Mouse (Mus musculus): Measurements from ENCODE around the gene Dnajc7.

Gene Dnajc7

DNA sequence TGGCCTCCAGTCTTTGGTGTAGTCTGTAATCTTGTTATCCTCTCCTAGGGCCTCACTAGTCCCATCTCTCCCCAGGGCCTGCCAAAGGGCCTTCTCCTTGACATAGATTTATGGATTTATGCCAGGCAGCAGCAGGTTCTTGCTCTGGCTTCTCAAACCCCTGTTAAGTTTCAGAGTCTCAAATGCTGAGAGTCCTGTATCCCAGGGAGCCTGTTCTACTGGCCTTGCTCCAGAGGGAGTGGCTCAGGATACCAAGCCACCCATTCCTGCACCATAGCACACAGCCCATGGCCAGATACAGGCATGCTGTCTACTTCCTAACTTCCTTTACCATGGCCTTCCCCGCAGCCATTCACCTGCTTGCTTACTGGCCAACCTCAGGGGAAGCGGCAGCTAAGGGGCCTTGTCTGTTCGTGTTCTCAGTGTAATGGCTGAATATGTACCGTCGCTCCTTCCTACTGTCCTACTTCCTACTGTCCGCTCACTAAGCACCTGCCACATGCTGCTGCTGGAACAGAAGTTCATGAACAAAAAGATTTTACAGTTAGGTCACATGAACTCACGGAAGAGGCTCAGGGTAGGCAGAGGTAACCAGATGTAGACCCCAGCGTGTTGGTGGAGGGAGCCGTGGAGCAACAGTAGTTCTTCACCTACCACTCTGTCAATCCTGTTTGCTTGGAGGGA lies 40.7 kb downstream of the Dnajc7 start:
- DNase-seq: no peak

DNA sequence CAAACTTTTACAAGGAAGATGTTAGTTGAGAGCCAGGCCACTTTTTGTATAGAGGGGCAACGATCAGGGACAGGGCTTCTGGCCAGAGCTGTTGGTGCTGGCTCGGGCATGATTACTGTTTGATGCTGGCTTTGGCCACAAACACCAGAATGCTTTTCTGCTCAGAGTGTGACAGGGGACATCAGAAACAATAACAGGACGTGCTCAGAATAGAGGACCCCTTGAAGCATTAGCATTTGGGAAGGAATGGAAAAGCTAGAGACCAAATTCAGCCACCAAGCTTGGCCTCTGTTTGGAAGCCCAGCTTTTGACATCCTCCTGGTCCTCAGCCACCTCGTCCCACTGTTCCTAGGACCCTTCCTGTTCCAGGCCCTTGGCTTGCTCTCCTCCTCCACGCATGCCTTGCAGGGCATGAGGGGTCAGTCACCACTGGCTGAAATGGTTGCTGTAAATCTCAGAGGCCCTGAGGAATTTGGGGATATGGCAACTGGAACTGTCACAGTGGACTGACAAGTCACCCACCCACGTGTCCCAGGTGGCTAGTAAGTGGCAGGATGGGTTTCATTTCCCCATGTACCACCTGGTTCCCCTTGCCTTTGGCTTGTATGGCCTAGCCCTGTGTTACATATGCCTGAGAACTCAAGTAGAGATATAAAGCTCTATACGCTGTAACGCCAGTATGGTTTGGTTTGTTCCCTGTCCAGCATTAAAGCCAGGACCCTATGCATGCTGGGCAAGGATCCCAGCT lies 41.9 kb downstream of the Dnajc7 start:
- DNase-seq: no peak

DNA sequence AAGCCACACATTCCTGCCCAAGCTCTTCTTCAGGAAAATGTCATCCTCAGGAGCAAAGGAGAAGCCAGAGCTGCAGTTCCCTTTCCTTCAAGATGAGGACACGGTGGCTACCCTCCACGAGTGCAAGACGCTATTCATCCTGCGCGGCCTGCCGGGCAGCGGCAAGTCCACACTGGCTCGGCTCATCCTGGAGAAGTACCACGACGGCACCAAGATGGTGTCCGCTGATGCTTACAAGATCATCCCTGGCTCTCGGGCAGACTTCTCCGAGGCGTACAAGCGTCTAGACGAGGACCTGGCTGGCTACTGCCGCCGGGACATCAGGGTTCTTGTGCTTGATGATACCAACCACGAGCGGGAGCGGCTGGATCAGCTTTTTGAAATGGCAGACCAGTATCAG lies 43.7 kb downstream of the Dnajc7 start:
- peak; percentile 14 for DNase-seq

DNA sequence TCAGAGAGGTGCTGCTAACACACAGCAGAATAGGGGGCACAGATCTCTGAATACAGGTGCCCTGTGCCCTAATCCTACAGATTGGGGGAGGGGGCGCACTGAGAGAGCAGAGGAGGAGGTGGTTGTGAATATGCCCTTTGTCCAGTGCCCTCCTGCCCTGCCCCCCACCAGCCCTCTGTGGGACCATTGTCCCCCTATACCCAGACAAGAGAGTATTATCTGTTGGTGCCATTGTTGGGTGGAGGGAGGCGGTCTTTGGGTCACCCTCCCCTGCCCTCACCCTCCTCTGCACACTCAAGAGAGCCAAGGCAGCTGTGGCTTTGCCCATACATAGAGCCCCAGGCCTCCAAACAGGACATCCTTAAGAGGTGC lies 44.5 kb downstream of the Dnajc7 start:
- DNase-seq: peak; percentile 88

DNA sequence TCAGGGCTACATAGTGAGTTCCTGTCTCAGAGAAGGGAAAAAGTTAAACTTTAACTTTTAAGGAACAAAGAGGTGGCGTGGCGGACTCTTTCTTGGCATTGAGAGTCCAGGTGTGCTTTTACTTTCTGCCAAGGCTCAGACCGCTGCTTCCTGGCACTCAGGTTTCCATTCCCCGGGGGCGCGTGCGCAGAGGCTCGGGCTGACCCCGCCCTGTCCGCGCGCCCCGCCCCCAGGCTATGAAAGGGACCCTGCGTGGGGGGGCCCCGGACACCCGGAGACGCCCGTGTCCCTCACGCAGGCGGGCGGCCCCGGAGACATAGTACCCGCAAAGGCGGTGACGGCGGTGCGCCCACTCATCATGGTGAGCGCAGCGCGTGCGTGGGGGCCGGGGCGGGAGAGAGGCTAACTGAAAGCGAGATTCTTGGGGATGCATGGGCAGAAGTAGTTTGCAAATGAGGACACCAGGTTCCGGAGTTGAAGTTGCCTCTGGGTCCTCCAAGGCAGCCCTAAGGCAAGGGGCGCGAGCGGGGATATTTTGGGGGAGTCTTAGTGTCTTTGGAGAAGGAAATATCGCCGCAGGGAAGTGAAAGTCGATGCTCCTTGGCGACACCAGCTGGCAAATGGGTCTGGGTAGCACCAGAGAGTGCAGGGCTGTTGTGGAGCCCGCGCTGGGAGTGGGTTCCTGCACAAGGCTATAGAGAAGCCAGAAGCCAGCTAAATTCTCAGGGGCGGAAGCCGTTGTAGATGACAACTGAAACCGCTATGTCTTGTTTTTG lies 45.1 kb downstream of the Dnajc7 start, which contains the start of gene Cnp:
Gene Cnp (plus strand): TSS at position 197 of the 776 bp plus-strand sequence.
- peak; percentile 82 for DNase-seq

DNA sequence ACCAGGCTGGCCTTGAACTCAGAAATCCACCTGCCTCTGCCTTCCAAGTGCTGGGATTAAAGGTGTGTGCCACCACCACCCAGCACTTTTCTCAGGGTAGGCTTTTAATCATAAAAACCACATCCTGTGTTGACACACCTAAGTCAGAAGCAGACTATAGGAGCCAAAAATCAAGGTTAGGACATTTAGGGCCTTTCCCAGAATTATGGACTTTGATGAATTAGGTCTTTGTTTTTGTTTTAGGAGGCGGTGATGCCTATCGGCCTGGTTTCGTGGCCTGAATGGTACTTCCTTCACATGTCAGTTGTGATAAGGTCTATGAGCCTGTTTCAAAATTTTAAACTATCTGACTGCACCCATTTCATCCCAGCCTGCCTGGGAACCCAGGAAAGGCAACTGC lies 45.8 kb downstream of the Dnajc7 start:
- DNase-seq: no peak

DNA sequence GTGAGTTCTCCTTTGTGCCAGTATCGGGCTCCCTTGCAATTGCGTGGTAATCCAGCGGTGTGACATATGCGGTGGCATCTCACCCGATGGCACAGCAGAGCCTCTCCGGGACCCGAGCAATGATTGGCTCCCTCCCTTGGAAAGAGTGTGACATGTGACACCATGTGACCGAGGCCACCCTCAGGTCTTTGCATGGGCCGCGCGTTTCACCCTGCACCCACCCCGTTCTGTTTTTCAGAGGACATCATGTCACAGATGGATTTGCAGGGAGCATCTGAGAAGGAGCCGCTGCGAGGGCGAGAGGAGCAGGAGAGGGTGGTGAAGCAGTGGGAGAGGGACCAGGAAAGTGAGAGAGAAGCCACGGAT lies 48.8 kb downstream of the Dnajc7 start:
- peak; percentile 69 for DNase-seq

DNA sequence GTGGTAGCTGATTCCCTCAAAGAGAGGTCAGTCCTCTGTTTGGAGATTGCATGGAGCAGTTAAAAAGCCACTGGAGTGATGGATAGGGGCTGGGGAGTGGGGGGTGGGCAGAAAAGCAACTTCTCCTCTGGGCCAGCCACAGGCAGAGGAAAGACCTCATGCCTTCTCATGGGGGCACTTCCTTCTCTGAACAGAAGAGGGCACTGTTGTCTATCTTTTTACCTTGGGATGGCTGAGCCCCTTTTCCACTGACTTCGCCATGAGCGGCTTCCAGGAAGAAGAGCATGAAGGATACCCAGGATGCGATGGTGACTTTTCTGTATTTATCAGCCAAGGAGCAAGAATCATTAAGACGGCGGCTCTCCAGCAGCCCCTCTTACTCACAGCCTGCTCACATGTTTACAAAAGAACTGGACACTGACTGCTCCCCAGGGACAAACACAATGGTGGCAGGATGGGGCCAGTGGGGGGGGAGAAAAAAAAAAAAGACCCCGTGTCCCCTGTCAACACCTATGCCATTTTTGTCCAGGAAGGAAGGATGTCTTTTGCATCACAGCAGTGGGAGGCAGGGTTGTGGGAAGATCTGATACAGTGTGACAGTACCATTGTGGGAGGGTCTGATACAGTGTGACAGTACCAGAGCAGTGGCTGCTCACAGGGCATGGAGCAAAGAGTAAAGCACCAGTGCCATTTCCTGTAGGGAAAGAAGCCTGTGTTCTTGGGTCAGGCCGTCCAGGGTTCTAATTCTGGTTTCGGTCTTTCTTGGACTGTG lies 49.4 kb downstream of the Dnajc7 start:
- peak; percentile 90 for DNase-seq

DNA sequence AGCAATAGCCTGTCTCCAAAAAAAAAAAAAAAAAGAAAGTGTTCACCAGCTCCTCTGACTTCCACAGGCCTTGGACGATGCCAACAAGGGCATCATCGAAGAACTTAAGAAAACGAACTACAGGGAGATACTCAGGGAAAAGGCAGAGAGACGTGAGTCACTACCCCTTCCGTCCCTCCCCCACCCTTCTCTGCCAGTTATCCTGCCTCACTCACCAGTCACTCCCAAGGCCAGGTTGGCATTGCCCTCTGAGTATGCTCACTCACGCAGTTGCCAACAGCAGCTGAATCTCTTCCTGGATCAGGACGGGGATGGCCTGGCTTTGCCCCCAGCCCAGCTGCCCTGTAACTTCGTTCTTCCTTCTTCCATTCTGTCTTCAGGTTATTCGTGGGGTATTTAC lies 50.2 kb downstream of the Dnajc7 start:
- no peak for DNase-seq

DNA sequence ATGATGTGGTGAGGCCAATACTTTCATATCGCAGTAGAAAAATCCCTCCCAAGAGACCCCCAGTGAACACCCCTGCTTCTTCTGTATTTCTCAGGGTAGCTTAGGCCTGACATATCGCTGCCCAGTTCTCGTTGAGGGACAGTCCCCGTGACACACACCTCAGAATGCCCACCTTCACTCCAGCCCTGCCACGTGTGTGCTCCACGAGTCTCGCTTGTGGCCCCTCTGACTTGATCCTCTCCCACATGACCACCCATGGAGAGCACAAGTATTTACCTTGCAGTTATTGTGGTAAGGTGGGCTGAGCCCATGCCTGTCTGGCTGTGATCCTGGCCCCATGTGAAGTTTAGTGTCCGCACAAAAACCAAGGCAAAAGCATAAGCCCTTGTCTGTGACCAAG lies 51.3 kb downstream of the Dnajc7 start:
- no peak for DNase-seq

DNA sequence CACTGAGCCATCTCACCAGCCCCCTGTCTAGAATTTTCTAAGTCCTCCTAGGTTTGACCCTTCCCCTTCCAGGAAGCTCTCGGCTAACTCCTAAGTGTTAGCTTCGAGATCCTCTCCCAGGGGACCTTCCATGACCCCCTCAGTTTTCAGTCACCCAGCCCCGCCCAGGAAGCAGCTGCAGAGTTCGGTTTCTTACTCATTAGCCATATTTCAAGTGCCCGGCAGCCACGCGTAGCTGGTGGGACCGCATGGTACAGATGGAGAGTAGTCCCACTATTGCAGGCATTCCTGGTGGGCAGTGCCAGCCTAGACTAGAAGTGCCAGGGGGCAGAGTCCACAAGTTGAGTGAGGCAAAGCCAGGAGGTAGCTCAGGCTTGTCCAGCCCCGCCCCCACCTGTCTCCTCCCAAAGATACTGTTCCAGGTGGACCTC lies 52.1 kb downstream of the Dnajc7 start:
- no peak for DNase-seq

DNA sequence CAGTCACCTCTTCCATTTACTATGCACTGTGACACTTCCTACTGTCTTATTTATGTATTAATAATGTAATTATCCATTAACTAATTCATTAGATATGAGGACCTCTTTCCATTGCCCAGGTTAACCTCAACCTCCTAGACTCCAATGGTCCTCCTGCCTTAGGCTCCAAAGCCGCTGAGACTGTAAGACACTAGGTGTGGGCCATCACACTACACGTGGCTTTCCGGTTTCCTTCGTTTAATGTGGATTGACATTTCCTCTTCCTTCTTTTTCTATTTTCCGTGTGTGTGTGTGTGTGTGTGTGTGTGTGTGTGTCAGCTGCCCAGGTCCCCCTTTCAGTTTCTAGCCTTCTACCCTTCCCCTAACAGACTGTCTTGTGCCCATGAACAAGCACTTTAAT lies 52.7 kb downstream of the Dnajc7 start:
- DNase-seq: no peak

DNA sequence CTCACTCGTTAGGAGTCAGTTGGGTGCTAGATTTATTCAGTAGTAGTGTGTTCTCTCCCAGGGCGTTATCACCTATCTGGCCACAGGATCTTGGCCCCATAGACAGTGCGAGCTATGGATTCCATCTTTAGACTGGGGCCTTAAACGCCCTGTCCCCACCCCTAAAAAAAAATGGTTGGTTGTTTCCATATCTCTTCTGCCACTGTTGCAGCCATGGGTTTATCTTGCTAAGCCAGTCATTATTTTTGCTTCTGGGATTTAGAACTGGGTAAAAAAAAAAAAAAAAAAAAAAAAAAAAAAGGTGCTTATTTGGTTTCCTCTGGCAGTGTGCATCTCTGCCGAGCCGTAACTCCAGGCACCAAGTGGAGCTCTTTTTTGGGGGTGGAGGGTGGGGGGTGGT lies 55.3 kb downstream of the Dnajc7 start:
- DNase-seq: no peak

DNA sequence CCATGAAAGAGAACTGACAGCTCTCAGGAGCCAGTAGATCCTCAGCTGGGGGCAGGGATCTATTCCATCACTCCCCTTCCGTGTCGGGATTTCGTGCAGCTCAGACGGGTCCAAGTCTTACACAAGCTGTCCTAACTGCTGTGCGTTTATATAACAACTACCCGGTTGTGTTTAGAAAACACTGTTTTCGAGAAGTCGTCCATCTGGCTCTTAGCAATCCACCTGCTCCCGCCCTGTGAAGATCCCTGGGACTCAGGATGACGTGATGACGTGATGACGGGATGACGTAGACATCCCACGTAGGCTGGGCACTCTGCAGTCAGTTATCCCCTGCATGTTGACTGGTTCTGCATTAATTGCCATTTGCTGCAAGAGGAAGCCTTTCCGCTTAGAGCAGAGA lies 55.7 kb downstream of the Dnajc7 start:
- DNase-seq: no peak

DNA sequence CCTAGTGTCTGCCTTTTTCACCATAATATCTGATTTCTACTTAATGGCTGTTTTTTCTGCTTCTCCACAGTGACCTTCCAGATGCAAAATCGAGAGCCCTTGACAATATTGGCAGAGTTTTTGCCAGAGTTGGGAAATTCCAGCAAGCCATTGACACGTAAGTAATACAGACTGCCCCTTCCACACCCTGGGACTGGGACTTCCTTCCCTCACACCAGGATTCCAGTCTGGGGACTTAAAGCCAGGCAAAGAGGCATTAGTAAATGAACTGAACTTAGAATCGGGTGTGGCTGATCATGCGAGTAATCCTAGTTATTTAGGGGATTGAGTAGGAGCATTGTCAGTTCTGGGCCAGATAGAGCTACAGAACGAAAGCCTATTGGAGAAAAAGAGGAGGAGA lies 58.2 kb downstream of the Dnajc7 start:
- no peak for DNase-seq

DNA sequence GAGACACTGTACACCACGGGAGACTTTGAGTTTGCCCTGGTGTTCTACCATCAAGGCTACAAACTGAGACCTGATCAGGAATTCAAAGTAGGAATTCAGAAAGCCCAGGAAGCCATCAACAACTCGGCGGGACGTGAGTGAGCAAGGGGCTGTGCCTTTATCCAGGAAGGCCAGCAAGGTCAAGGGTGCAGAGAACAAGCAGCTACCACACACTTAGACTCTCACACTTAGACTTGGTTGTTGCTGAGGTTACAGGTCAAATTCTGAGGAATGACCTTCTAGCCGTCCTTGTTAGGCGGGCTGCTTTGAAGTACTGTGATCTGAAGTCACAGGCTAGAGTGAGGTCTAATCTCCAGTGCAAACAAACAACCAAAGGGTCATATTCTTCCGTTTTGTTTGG lies 60.5 kb downstream of the Dnajc7 start:
- no peak for DNase-seq

DNA sequence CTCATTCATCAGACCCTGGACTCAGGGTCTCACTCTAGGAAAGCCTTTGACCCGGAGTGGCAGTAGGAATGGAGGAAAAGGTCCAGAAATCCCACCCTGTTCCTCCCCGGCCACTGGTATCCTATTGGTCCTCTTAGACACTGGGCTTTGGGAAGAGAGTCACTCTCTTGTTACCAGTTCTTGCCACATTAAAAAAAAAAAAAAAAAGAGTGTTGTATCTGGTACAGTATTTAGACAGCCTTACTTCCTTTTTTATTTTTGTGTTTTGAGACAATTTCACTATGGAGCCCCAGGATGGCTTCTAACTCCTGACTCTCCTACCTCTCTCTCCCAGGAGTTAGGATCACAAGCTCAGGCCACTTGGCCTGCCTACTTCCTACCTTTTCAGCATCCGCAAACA lies 62.4 kb downstream of the Dnajc7 start:
- no peak for DNase-seq

DNA sequence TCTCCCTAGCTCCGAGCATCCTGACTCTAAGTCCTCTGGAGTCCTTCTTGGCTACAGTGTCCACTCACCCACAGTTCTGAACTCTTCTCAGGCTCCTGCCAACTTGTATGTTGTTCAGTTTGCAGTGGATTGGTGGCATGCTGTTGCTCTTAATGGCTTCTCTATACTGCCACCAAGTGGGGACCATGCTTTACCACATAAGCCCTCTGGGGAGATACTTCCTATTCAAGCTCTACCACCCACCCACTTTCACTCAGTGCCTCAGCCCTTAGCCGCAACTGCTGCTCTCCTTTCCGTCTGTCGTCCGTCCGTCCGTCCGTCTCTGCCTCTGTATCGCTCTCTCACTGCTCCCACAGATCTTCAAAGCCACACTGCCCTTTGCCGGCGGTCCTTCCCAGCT lies 64.4 kb downstream of the Dnajc7 start:
- DNase-seq: peak; percentile 90

DNA sequence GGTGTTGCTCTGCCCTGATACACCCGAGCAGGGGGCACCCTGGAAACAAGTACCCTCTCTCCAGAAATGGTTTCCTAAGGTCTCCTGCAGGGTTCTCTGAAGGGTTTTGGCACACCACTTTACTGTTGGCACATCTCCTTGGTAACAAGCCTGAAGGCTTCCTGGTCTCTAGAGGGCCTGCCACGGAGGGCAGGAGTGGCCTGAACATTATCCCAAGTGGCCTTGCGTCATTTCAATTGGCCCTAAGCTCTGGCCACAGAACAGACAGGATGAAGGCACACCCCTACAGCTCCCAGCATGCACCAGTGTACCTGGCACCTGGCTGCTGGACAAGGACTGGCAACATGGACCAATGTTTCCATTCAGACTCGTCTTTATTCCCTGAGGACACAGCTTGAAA lies 67.1 kb downstream of the Dnajc7 start:
- no peak for DNase-seq

DNA sequence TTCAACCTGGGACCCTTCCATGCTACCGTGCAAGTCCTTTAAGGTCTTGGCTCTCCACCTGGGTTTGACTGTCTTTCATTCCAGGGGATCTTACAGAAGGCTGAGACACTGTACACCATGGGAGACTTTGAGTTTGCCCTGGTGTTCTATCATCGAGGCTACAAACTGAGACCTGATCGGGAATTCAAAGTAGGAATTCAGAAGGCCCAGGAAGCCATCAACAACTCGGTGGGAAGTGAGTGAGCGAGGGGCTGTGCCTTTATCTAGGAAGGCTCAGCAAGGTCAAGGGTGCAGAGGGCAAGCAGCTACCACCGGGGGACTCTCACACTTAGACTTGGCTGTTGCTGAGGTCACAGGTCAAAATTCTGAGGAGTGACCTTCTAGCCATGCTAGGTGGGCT lies 69.9 kb downstream of the Dnajc7 start:
- DNase-seq: no peak

DNA sequence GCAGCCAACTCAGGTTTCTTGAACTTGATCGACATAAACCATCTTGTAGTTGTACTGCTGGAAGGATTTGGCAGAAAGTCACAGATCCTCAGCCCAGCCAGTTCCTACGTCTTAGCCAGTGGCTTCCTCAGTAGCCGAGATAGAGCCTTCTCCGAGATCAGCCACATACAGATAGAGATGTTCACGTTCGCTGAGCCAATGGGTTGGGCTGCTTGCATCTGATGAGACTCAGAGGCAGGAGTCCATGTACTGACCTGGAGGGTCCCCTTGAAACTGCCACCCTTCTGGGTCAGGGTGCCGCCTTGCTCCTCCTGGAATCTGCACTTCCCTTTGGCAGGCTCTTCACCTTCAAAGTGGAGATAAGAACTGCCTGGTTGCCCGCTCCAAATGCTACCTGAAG lies 70.5 kb downstream of the Dnajc7 start:
- DNase-seq: no peak

DNA sequence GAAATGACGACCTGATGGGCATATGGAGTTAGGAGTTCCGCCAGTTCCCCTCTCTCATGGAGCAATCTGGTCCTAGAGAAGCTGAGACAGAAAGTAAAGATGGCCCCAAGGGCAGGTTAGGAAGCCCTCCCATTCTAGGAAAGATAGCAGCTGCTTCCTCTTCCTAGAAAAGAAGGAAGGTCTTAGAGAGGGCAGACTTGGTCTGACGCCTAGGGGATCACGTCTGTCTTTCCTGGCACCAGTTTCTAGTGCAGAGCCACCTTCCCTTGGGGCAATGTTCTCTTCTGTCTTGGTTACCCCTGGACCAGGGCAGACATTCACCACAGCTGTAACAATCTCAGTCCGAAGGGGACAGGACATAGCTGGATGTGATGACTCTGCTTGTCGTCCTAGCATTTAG lies 71.8 kb downstream of the Dnajc7 start:
- DNase-seq: no peak

DNA sequence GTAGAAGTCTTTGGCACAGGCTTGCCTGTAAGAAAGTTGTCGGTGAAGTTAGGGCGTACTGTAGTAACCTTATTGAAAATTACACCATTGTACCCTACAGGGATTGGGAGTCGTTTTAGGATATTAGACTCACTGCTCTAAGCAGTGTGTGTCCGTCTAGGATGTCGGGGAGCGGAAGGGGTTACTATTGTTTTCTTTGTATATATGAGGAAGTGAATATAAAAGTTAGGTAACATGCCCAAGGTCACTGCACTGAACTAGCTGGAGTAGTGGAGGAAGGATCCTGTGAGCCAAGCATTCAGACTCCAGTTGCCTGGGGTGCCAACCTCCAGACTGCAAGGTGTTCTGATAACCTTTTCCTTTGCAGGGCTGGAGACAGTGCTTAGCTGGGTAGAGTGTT lies 73.0 kb downstream of the Dnajc7 start:
- no peak for DNase-seq

All from retina, postnatal 1 day (tissue).